Mouse (Mus musculus): Measurements from ENCODE around the gene Ccs.
"Not testable (repeated sequence)": the region's sequence is repeated elsewhere in the genome, so short reads cannot be mapped to it uniquely, and the experiment has no call there.

Gene Ccs

GRCm38 (mm10) chr19:4833977-4834376 lies 5.2 kb downstream of the Ccs start:
- DNase-seq, result no peak

- DNase-seq, result no peak
Observed at GRCm38 (mm10) chr19:4829156-4829555, 10.0 kb downstream of the Ccs start.

- DNase-seq, result no peak
Observed at GRCm38 (mm10) chr19:4828444-4829114, 10.6 kb downstream of the Ccs start.

- DNase-seq, result no peak
Observed at GRCm38 (mm10) chr19:4820678-4821303, 18.3 kb downstream of the Ccs start.

- no peak for DNase-seq
Observed at GRCm38 (mm10) chr19:4817182-4817835, 21.8 kb downstream of the Ccs start.

- DNase-seq, result no peak
Observed at GRCm38 (mm10) chr19:4813015-4813414, 26.1 kb downstream of the Ccs start.

GRCm38 (mm10) chr19:4812334-4812949 lies 26.7 kb downstream of the Ccs start:
- DNase-seq, result not testable (repeated sequence)

GRCm38 (mm10) chr19:4811909-4812242 lies 27.3 kb downstream of the Ccs start:
- no peak for DNase-seq

GRCm38 (mm10) chr19:4811063-4811908 lies 27.8 kb downstream of the Ccs start, which contains the start of the genes Gm21992 and Rbm14:
Gene Gm21992 (minus strand): TSS chr19:4811612.
Gene Rbm14 (minus strand): TSS chr19:4811634.
- DNase-seq, result peak; percentile 94 to 95

GRCm38 (mm10) chr19:4810746-4811062 lies 28.4 kb downstream of the Ccs start:
- no peak for DNase-seq

- DNase-seq, result no peak
Observed at GRCm38 (mm10) chr19:4810309-4810708, 28.8 kb downstream of the Ccs start.

GRCm38 (mm10) chr19:4803283-4803682 lies 35.8 kb downstream of the Ccs start:
- DNase-seq, result no peak

GRCm38 (mm10) chr19:4802691-4803091 lies 36.4 kb downstream of the Ccs start:
- DNase-seq, result no peak

GRCm38 (mm10) chr19:4799083-4799482 lies 40.0 kb downstream of the Ccs start:
- no peak for DNase-seq

- DNase-seq, result no peak
Observed at GRCm38 (mm10) chr19:4797846-4798245, 41.3 kb downstream of the Ccs start.

- DNase-seq, result no peak
Observed at GRCm38 (mm10) chr19:4795929-4796328, 43.2 kb downstream of the Ccs start.

- peak; percentile 91 to 92 for DNase-seq
Observed at GRCm38 (mm10) chr19:4793831-4794422, 45.2 kb downstream of the Ccs start, which contains the start of gene Rbm4. Gene Rbm4 (minus strand): TSS chr19:4793901.

GRCm38 (mm10) chr19:4793281-4793830 lies 45.8 kb downstream of the Ccs start:
- no peak for DNase-seq

GRCm38 (mm10) chr19:4786313-4786712 lies 52.8 kb downstream of the Ccs start:
- no peak for DNase-seq

- DNase-seq, result no peak
Observed at GRCm38 (mm10) chr19:4785206-4785605, 53.9 kb downstream of the Ccs start.

GRCm38 (mm10) chr19:4782891-4783290 lies 56.2 kb downstream of the Ccs start:
- no peak for DNase-seq

Data from spleen, adult 18-20 months (tissue).